Mouse (Mus musculus): ENCODE results near the gene Ly6g6c.

Gene Ly6g6c

DNA sequence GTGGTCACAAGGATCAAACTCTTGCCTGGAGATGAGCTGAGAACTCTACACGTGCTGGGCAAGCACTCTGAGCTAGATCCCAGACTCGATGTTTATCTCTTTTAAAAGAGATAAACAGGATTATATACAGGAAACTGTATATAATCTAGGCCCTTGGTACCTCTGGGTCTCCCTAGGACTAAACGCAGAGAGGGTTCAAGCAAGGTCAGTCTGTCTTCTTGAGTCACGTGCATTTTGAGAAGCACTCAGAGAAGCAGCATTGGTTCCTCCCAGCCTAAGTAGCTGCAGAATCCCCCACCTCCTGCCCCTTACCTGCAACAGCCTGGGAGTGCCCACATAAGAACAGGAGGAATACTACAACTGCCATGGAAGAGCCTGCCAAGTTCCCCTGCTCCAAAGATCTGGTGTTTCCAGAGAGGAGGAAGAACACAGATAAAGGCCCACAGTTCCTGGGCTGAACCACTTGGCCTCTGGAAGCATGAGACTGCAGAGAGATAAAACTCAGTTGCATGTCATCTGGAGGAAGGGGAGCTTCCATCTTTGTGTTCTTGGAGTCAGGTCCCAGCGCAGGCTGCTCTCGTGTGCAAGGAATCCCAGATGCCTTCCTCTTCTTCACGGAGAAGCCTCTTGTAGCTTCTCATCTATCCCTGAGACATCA, 20.1 kb downstream of the Ly6g6c start, which contains the start of gene Ly6g6f:
Ly6g6f (minus strand) TSS at position 403 of the 658 bp plus-strand sequence.
- no peak for DNase-seq

- DNase-seq, result peak in 1 of 2 experiments; percentile 4
Observed at GRCm38 (mm10) chr17:35088151-35088550, 23.0 kb downstream of the Ly6g6c start.

GRCm38 (mm10) chr17:35088825-35089644, 23.8 kb downstream of the Ly6g6c start, which contains the start of gene Abhd16a:
Gene Abhd16a (plus strand): TSS chr17:35089263.
- peak; percentile 93 to 96 for DNase-seq

- DNase-seq, result peak in 1 of 2 experiments; percentile 6
Observed at GRCm38 (mm10) chr17:35090166-35090932, 25.2 kb downstream of the Ly6g6c start.

GRCm38 (mm10) chr17:35092403-35093198, 27.4 kb downstream of the Ly6g6c start:
- peak; percentile 33 to 55 for DNase-seq

GRCm38 (mm10) chr17:35094475-35095365, 29.5 kb downstream of the Ly6g6c start:
- no peak for DNase-seq

- no peak for DNase-seq
Observed at GRCm38 (mm10) chr17:35096597-35096996, 31.4 kb downstream of the Ly6g6c start.

GRCm38 (mm10) chr17:35097164-35097655, 32.0 kb downstream of the Ly6g6c start:
- no peak for DNase-seq

DNA sequence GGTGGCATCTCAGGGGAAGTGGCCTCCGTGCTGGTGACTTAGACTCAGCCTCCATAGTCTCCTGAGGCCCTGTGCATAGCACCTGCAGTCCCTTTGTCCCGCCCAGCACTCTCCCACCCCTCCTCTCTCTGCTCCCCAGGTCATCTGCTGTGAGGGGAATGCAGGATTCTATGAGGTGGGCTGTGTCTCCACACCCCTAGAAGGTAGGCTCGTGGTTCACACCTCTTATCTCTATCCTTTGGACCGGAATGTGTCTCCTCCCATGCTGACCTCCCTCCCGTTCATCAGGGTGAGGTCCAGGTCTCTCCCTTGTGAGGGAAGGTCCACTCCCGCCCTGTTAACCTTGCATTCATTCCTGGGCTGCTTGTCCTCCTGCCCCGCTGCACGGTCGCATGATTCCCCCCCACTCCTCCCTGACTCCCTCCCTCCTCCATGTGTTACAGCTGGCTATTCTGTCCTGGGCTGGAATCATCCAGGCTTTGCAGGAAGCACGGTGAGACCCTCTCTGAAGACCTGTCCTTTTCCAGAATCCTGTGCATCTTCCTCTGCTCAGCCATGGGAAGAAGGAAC, 35.1 kb downstream of the Ly6g6c start:
- DNase-seq, result no peak

DNA sequence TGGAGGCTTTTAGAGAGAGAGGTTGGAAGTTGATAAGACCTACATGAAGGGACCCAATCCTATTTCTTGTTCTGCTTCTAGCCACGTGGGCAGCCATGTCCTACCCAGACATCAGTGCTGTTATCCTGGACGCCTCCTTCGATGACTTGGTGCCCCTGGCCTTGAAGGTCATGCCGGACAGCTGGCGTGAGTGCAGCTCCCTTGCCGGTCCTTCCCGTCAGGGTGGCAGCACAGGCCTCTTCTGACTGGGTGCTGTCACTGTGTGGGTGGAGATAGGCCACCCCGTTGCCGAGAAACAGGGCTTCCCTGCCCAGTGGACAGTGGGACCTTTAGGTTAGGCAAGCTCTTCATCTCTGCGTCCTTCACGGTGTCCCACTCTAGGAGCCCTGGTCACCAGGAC, 36.0 kb downstream of the Ly6g6c start:
- no peak for DNase-seq

GRCm38 (mm10) chr17:35102299-35102698, 37.1 kb downstream of the Ly6g6c start:
- no peak for DNase-seq

GRCm38 (mm10) chr17:35103221-35103690, 38.1 kb downstream of the Ly6g6c start:
- DNase-seq, result no peak

DNA sequence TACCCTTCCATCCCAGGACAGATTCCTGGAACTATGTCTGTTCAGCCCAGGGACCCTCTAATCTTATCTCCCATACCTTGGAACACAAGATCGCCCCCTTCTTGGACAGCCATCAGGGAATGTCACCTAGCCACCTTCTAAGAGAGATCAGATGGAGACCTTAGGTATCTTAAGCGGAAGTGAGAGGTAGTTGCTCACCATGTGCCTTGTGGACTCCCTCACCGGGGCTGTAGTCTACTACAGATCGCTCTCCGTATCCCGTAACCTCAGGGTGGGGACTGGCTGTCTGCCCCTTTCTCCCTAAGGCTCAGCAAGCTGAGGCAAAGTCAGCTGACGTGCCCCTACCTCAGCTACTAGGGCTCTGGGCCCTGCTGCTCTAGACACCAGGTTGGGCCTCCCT, 38.9 kb downstream of the Ly6g6c start:
- DNase-seq, result no peak

DNA sequence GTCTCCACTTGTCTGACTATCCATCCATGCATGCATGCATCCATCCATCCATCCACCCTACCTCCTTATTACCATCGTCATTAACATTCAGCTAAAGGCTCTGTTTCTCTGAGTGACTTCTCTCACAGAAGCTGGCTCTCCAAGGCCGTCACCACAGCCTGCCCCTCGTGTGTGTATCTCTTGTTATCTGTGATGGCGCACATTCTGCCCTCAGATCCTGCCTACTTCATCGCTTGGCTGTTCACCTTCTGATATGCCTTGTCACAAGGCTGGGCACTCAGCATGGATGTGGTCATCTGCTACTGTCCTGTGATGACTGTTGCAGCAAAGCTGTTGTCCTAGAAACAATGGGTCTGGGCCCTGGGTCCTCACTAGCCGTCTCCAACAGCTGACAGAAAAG, 39.6 kb downstream of the Ly6g6c start:
- DNase-seq, result no peak

DNA sequence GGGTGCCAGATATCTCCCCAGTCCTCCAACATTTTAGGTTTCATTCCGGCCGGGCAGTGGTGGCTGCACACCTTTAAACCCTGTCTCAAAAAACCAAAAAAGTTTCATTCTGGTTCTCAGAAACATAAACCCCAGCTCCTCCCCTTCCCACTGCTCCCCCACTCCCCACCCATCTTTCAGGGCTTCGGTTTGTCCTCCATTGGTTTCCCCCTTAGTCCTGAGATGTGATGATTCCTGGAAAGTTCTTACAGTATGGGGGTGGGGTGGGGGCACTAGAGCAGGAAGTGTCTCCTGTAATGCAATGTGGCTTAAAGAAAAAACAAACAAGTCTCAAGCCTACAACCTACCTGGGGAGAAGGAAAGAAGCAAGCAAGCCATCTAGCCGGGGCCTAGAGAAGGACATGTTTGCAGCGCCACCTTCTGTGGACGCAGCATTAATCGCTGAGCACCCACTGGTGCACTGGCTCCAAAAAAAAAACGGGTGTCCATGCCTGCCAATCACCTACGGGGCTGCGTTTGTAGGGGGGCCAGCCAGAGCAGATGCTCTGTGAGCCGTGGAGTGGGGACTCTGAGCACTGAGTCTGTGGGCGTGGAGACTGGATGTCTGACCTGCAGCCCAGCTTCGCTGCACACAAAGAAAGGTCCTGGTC, 40.7 kb downstream of the Ly6g6c start:
- DNase-seq, result peak; percentile 27 to 41

GRCm38 (mm10) chr17:35106522-35106921, 41.3 kb downstream of the Ly6g6c start:
- DNase-seq, result no peak

DNA sequence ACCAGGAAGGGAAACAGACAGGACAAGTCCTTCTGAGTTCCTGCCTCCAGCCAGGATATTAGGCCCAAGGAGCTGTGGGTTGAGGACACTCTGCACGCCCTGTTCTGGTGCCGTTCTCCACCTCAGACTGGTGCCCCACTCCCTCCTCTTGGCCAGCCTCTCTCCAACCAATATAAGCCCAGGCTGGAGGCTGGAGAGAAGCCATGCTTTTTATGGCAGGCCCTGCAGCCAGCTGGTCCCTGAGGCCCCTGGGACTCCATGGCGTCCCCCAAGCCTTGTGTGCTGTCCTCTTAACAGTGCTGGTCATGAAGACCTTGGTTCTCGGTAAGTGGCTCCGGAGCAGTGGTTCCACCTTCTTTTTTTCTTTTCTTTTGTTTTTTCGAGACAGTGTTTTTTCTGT, 42.9 kb downstream of the Ly6g6c start, which contains the start of gene Ly6g5c:
Ly6g5c (plus strand) TSS at position 183 of the 400 bp plus-strand sequence.
- no peak for DNase-seq

GRCm38 (mm10) chr17:35111774-35112173, 46.6 kb downstream of the Ly6g6c start:
- DNase-seq, result no peak

- no peak for DNase-seq
Observed at GRCm38 (mm10) chr17:35115046-35116019, 50.1 kb downstream of the Ly6g6c start, which contains the start of gene Ly6g5b. Gene Ly6g5b (minus strand): TSS chr17:35115428.

Data from lung, adult 18-20 months (tissue).